Mouse (Mus musculus) thymus, postnatal 4 days (tissue): Measurements from ENCODE around the gene Ece1.
A peak's percentile ranks its signal among the peaks of the same experiment; 100 is the strongest.
"Not testable (repeated sequence)": the region's sequence is repeated elsewhere in the genome, so short reads cannot be mapped to it uniquely, and the experiment has no call there.

Experiments
- DNase-seq: peaks from one replicate; pipeline ENCODE4 v3.0.0; 2021

Ece1 gene

DNA sequence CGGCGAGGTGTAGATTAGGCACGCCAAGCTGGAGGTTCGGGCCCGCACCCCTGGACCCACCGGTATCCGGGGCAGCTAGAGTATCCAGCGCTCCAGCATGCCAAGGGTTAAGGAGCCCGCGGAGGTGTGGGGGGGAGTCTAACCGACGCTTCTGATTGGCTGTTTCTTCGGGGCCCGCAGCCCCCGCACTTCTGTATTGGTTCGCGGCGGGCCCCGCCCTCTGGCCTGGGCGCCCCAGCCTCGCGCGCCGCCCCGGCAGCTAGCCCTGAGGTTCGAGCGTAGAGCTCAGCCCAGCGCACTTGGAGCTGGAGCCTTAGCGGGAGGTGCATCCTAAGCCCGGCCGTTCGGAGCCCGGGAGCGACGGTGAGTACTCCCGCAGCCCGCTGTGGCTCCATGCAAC, at the start of gene Ece1:
Ece1 (plus strand) TSS at position 219 of the 400 bp plus-strand sequence.
- peak; percentile 95 for DNase-seq

DNA sequence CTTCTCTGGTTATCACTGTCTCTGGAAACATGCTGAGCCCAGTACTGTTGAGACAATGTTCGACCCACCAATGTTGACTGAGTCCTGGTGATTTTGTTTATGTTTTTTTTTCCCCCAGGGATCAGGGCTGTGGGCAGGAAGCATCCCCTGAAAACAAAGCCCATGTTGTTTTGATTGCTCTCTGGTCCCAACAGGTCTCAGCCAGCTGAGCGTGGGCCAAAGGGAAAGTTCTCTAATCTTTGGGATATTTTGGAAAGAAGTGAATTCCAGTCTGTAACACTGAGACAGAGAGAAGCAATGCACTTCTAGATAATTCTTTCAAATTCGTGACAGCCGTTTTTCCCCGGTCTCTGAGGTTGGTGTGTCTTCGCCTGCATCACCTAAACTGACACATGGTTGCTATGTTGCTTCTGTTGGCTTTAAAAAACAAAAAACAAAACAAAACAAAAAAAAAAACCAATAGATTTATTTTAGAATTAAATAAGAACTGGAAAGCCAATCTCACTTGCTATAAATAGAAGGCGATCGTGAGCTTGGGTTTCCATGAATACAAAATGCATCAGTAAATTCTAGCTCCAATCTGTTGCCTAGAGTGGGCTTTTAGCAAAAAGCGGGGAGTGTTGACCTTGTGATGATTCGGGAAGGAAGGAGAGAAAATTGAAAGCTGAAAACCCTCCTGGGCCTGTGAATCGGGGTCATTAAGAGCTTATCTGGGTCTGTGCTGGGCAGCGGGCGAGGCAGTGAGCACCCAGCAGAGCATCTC, 48.9 kb upstream of the Ece1 start:
- DNase-seq = no peak

DNA sequence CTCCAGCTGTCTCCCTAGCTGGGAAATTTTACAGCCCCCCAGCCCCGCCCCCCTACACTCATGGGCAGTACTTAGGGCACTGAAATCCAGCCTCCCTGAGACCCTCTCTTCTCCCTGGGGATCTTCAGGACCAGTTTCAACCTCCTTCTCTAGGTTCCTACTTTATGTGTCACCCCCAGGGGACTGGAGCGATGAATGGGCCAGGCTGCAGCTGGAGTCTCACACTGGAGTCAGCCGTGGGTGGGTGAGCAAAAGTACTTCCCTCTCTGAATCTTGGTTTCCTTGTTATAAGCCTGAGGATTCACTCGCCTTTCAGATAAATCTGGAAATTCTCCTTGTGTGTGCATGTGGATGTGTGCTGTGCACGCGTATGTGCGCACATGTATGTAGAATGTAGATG, 47.9 kb upstream of the Ece1 start:
- DNase-seq = no peak

DNA sequence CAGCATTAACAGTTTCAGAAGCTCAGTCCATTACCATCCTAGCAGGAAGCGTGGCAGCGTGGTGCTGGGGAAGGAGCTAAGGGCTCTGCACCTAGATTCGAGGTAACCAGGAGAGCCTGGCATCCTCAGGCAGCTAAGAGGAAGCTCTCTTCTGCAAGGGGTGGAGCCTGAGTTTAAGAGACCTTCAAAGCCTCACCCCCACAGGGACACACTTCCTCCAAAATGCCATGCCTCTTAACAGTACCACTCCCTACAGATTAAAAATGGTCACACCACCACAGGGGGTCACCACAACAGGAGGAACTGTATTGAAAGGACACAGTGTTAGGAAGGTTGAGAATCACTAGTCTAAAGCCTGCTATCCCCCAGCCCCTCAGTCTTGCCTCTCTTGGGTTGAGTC, 46.6 kb upstream of the Ece1 start:
- DNase-seq = no peak

DNA sequence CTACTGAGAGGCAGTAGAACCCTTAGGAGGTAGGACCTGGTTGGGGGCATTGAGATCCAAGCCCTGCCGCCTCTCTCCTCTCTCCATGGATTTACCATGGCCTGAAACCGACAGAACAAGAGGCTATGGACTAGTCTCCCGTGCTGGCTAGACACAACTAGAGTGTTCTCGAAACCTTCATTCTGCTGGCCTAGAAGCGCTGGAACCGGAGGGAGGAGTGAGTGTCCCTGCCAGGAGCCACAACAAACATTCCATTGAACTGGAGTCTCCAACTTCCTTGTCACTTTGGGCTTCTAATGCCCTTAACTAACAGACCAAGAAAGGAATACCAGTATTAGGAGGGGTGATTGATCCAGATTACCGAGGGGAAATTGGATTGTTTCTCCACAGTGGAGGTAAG, 45.8 kb upstream of the Ece1 start:
- no peak for DNase-seq

DNA sequence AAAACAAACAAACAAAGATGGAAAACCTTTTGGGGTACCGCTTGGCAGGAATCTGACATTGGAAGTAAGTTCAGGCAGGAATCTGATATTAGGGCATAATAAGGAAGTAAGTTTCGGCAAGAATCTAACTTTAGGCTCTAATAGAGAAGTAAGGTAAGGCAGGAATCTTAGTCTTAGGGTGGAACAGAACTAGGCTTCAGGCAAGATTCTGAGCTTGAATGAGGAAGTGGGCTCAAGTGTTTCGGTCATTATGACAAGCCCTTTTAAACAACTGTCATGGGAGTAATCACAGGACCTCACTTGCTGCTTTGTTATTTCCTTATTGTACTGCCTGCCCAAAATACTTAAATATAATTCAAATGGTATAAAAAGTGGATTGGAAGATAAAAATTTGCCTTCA, 43.7 kb upstream of the Ece1 start:
- no peak for DNase-seq

DNA sequence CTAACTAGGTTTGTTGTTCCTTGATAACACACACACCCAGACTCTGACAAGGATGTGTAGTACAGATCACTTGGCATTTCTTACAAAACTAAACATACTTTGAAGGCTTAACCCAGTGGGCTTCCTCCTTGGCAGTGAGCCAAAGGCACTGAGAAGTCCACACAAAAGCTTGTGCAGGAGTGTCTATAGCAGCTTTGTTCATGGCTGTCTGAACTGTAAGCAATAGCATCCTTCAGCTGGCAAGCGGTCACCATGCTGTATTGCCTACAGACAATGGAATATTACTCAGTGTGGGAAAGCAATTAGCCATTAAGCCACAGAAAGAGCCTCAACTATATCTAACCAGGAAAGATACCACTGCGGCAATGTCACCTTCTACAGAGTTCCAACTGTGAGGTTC, 42.5 kb upstream of the Ece1 start:
- DNase-seq = no peak

DNA sequence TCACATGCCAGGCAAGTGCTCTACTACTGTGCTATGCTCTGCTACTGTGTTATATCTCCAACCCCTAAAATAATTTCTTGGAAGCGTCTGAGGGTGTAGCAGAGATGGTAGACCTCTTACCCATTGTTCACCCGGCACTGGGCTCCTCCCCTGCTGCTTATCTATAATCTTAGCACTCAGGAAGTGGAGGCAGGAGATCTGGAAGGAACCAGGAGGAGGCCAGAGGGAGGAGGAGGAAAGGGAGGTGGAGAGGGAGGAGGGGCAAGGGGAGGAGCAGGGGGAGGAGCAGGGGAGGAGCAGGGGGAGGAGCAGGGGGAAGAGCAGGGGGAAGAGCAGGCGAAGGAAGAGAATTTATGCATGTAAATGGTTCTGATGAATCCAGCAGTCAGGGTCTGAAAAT, 41.3 kb upstream of the Ece1 start:
- DNase-seq = no peak

- no peak for DNase-seq
Measured at GRCm38 (mm10) chr4:137822537-137822936, 39.5 kb upstream of the Ece1 start.

GRCm38 (mm10) chr4:137823542-137823941, 38.5 kb upstream of the Ece1 start:
- no peak for DNase-seq

GRCm38 (mm10) chr4:137824881-137825280, 37.2 kb upstream of the Ece1 start:
- DNase-seq = no peak

DNA sequence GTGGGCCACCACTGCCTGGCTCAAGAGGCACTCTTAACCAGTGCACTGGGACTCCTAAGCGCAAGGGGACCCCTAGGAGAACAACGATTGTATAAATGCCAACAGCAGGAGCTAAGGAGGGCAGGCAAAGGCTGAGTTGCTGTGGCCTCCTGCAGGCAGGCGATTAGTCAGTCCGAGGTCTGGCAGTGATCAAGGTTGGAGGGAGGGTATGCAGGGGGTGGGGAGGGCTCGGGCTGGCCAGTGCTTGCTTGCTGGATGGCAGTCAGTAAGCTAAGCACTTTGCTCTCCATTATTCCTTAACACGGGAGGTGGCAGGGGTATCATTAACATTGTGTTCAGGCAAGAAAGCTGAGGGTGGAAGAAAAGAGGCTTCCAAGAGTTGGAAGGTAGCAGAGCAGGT, 31.7 kb upstream of the Ece1 start:
- no peak for DNase-seq

- DNase-seq = no peak
Measured at GRCm38 (mm10) chr4:137831598-137831997, 30.4 kb upstream of the Ece1 start.

DNA sequence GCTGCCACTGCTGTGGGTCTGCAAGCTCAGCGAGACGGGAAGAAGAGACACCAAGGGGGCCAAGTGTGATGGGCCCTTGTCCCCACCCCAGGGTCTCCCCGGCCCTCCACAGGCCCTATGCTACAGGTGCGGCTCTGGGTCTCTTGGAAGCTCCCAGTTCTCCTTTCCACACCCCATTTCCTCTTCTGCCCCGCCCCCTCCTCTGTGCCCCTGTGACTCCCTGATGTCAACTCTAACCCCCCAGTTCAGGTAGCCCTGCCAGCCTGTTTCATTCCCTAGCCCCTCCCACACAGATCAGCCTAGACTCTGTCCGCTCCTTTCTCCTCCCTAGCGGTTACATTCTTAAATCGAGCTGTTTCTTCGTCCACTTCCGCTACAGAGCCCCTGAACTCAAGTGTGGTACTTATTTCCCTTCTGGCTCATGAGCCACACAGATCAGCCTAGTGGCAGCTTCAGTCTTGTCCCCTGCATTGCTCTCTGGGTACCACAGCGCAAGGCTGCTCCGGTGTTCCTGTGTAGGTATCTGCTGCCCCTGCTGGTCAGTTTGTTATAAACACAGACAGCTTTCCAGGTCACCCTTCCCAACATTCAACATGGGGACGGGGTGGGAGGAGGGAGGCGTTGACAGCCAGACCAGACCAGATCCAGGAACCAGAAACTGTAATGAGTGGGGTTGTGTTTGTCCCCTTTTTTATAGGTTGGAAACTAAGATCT, 26.3 kb upstream of the Ece1 start:
- peak; percentile 79 for DNase-seq

- no peak for DNase-seq
Measured at GRCm38 (mm10) chr4:137836741-137837140, 25.3 kb upstream of the Ece1 start.

GRCm38 (mm10) chr4:137837792-137838191, 24.2 kb upstream of the Ece1 start:
- DNase-seq = no peak

DNA sequence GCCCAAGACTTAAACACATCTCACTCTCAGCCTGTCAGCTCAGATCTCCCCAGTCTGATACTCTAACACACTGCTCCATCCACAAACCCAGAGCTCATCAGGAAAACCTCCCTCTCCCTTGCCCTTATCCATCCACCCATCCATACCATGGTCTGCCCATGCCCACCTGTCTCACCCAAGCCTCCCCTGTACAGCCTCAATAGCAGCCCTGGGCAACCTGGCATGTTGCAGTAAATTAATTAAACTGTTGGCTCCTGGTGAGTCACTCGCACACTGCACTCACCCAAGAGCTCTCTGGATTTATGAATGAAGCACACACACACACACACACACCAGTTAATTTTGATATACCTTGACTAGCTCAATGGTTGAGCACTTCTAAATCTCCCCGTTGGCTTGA, 23.2 kb upstream of the Ece1 start:
- no peak for DNase-seq

- DNase-seq = no peak
Measured at GRCm38 (mm10) chr4:137839452-137839851, 22.6 kb upstream of the Ece1 start.

DNA sequence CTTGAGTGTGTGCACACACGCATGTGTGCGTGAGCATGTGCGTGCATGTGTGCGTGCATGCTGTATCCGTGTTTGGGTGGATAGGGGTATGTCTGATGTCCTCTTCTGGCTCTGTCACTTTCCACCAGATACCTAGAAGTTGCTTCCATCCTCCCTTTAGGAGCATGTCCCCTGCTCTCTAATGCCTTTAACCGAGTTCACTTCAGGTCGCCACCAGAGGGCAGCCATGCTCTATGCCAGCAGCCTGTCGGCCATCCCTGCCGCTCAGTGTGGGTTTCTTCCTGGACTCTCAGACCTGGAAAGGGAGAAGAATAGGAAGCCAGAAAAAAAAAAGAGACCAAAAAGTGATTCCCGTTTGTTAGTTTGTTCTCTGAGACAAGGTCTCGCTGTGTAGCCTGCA, 17.4 kb upstream of the Ece1 start:
- DNase-seq = peak; percentile 91

GRCm38 (mm10) chr4:137847651-137848050, 14.4 kb upstream of the Ece1 start:
- not testable (repeated sequence) for DNase-seq

DNA sequence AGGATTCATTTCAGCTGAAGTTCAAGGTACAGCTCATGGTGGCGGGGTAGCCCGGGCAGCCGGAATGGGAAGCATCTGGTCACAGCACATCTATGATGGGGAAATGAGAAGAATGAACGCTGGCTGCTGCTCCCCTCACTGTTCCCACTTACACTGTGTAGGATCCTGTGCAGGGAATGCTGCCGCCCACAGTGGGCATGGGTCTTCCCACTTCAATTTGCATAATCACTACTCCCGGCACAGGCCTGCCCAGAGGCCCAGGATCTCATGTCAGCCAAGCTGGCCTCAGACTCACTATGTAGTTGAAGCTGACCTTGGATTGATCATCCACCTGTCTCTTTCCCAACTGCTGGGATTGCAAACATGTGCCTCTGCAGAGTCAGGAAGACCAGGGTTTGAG, 11.9 kb upstream of the Ece1 start:
- DNase-seq = no peak

- DNase-seq = peak; percentile 72
Measured at GRCm38 (mm10) chr4:137851484-137851883, 10.6 kb upstream of the Ece1 start.

GRCm38 (mm10) chr4:137853822-137854221, 8.2 kb upstream of the Ece1 start:
- DNase-seq = no peak

- peak; percentile 63 for DNase-seq
Measured at GRCm38 (mm10) chr4:137855741-137856341, 6.2 kb upstream of the Ece1 start.
